Mouse (Mus musculus) embryonic fibroblast, embryonic 13.5 days (primary cell): ENCODE data around the gene Kdsr. TPM values are rescaled to one million over a fixed set of nuclear protein-coding genes. Genes with fewer than 3 reads are reported as not detected.
"Not testable (repeated sequence)": the region's sequence is repeated elsewhere in the genome, so short reads cannot be mapped to it uniquely, and the experiment has no call there.

Experiments used
- H3K27ac ChIP-seq: 2 replicates; pipeline ENCODE4 v1.5.1; 2012; ENCODE audit warnings: low read length, control low read depth, inconsistent platforms; ENCODE audit not compliant: insufficient read depth
- H3K4me1 ChIP-seq: 2 replicates; pipeline ENCODE4 v1.6.1; 2011; ENCODE audit warnings: low read length; ENCODE audit not compliant: control insufficient read depth, insufficient read depth
- H3K4me3 ChIP-seq: 2 replicates; pipeline ENCODE4 v1.5.1; 2011; ENCODE audit warnings: mild to moderate bottlenecking, control low read depth, low read length; ENCODE audit not compliant: insufficient read depth
- CTCF ChIP-seq: IDR thresholded peaks from 2 replicates; pipeline ENCODE4 v1.5.1; 2011; ENCODE audit warnings: mild to moderate bottlenecking, control low read depth, low read length, moderate library complexity, borderline replicate concordance; ENCODE audit not compliant: insufficient read depth
- POLR2A ChIP-seq: IDR thresholded peaks from 2 replicates; pipeline ENCODE4 v1.6.1; 2011; ENCODE audit warnings: low read depth, mild to moderate bottlenecking, control low read depth, low read length, moderate library complexity
- polyA plus RNA-seq: library from polyadenylated mRNA; stranded (reverse); fragments of >200 nt; gene quantifications from 2 replicates; pipeline ENCODE4 v1.2.4, GENCODE M21; 2011; ENCODE audit warnings: low read depth; ENCODE audit not compliant: missing spikeins, insufficient read length

Kdsr gene
- polyA plus RNA-seq, 1 experiment: 31.6 TPM

DNA sequence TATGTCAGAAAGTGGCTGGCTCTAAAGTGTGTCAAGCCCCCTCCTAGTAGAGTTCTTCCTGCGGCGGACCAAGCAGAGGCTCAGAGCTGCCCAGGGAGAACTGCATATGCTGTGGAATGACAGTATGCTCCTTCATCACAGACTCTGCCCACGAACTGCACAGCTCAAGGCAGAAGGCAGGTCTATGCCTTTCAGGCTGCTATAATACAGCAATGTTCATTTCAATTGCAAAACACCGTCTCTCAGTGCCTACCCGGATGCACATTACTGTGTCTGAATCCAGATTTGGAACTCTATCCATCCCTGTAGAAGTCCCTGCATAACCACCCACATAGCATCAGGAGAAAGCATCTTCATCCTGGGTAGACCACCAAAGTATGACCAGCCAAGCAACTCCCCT lies 19.7 kb downstream of the Kdsr start:
- Histone ChIP-seq H3K4me3 (no peak overlapping the region), H3K27ac (no peak overlapping the region), H3K4me1 (no peaks in the 10 kb centered on the region)
- TF ChIP-seq CTCF (no peak), POLR2A (no peak)

DNA sequence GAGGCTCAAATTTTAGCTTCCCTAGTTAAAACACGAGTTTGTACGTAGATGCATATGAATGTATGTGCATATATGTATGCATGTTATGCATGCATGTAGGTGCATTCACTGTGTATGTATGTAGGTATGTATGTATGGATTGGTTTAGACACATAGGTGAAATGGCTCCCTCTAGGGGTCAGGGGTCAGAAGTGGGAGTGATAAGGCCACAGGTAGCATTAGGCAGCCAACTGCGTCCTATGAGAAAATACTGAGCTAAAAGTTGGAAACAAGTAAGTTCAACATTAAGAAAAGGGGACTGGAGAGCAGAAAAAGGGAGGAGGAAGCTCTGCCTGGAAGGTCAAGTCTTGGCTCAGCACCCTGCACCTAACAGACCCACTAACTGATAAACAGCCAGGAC lies 21.4 kb downstream of the Kdsr start:
- Histone ChIP-seq H3K4me3 (no peak overlapping the region), H3K27ac (no peak overlapping the region), H3K4me1 (no peaks in the 10 kb centered on the region)
- no peak for TF ChIP-seq POLR2A
- no peak for TF ChIP-seq CTCF

DNA sequence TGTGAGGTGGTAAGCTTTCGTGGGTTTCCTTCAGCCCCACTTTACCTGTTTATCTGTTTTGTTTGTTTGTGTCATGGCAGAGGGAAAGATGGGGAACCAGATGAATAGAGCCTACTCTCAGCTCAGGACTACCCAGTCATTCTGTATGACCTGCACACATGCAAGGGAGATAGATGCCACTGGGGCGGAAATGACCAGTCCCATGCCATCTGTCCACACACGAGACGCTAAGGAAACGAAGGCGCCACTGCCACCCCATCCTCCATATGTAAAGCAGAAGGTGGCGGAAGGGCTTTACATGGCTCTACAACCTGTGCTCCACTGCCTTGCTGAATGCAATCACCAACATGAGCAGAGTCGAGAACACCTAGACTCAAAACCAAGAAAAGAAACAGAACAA lies 23.3 kb downstream of the Kdsr start:
- TF ChIP-seq POLR2A: no peak
- no peak for TF ChIP-seq CTCF
- no peaks in the 10 kb centered on the region for H3K4me1 ChIP-seq
- no peak overlapping the region for H3K27ac ChIP-seq
- no peak overlapping the region for H3K4me3 ChIP-seq

DNA sequence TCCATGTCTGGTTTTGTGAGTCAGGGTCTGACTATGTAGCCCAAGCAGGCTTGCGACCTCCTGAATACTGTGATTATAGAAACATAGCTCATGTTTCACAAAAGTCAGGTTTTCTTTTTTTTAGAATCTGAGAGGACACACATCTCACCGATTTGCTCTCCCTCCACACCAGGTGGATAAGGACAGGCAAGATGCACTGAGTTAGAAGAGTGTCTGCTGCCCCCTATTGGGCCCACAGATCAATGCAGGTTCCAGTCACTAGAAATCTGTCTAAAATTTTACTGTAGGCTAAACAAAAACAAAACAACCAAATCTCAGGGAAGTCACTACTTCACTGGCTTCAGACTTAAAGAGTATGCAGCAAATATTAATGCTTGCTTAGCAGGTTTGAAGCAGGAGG lies 23.9 kb downstream of the Kdsr start:
- no peak for TF ChIP-seq POLR2A
- peak; percentile 35; the same call in 1 of the 2 replicates for TF ChIP-seq CTCF
- Histone ChIP-seq H3K4me3 (no peak overlapping the region), H3K27ac (no peak overlapping the region), H3K4me1 (no peaks in the 10 kb centered on the region)

DNA sequence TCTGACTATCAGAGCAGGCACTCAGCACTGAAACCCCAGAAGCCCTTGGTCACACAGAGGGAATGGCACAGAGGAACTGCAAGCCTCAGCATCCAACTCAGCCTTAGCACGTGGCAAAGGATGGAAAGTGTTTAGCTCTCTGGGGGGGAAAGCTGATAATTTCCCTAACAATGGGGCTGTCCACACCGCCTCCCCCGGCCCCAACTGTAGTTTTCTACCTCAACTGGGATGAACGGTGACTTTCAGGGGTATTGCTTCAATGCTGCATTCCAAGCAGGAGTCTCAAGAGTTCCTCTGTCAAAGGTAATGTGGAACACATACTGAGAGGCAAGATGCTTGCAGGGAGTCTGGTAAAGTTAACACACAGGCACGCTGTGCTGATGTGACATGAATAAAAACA lies 37.5 kb downstream of the Kdsr start:
- no peak for TF ChIP-seq POLR2A
- TF ChIP-seq CTCF: no peak
- Histone ChIP-seq H3K27ac (no peak overlapping the region), H3K4me3 (no peak overlapping the region), H3K4me1 (peaks cover 12% of the 10 kb centered on the region)

DNA sequence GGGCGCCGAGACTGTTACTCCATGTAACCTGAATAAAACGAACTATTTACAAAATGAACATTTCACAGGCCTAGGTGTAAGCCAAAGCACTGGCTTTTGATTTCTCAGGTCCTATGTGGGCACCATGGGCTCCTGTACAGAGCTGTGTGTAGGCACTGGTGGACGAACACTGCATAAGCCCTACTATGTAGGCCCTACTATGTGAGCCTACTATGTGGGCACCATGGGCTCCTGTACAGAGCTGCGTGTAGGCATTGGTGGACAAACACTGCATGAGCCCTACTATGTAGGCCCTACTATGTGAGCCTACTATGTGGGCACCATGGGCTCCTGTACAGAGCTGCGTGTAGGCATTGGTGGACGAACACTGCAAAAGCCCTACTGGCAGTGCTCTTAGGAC lies 41.8 kb downstream of the Kdsr start:
- not testable (repeated sequence) for H3K27ac ChIP-seq, H3K4me3 ChIP-seq
- H3K4me1 ChIP-seq: peaks cover 12% of the 10 kb centered on the region

DNA sequence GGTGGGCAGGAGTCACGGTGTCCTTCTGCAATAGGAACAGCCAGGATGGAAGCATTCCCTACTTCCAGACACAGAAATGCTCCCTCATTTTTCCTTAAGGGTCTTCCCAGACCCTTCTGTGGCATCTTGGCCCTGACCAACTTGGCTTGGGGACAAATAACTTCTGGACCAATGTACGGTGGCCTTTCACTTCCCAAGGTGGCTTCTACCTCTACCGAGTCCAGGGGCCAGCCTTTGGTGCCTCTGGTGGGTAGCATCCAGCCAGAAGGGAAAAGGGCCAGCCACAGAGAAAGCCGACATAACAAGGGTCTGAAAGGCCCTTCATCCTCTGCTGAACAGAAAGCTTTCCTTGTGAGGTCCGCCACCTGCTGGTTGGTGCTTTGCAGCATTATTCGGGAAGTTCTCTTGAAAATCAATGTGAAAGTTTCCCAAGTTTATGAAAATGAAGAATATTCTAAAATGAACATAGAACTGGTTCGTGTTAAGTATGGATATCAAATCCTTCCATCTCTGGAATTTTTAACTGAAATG lies 42.4 kb downstream of the Kdsr start:
- TF ChIP-seq POLR2A (no peak), CTCF (peak; percentile 64; the same call in 1 of the 2 replicates)
- Histone ChIP-seq H3K27ac (no peak overlapping the region), H3K4me3 (no peak overlapping the region), H3K4me1 (peaks cover 12% of the 10 kb centered on the region)

DNA sequence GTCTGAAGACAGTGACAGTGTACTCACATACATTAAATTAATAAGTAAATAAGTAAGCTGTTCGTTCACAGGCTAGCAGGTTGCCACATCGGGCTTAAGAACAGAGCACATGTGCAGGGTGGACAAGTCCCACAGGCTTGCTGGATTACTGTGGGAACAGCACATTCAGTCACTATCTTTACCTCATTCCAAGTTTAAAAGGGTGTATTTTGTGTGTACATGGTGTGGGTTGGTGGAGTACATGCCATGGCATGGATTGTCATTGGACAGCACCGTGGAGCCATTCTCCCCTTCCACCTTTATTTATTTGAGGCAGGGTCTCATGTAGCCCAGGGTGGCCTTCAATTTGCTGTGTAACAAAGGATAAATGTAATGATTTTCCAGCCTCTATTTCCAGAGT lies 43.4 kb downstream of the Kdsr start:
- Histone ChIP-seq H3K27ac (no peak overlapping the region), H3K4me3 (no peak overlapping the region), H3K4me1 (peaks cover 15% of the 10 kb centered on the region)
- TF ChIP-seq POLR2A (no peak), CTCF (no peak)

DNA sequence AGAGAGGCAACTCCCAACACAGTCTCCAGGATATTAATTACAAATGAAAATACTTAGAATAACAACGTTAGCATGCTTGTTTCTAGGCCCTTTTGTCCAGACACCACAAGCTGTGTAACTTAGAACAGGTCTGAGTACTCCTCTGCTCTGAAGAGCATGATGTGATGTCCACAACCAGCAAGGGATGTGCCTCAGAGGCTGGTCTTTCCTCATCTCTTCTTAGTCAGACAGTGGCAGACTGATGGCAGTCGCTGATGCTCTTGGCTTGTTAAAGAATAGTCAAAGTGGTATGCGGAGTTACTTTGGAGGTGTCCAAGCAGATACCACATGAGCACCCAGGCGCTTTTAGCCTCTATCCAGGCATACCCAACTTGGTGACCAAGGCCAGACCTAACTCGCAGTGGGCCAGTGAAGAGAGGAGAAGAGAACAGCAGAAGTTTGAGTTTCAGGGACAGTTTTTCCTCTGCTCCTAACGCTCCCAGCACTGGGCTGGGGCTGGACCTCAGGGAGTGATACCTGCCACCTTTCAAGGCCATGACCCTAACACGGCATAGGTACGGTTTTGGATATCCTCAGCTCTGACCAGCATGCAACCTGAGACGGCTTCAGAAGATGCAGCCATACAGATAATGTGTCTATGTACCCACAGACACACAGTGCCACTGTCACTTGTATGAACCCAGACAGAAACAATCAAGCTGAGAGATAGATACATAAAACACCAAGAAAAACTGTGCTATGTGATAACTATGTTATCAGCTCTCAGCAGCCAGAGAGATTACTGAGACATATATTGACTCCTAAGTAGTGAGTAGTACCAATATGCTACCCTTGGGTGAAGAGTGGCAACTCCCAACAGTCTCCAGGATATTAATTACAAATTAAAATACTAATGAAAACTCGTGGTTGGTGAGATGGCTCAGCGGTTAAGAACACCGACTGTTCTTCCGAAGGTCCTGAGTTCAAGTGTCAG lies 44.1 kb downstream of the Kdsr start:
- H3K4me3 ChIP-seq: no peak overlapping the region
- peaks cover 15% of the 10 kb centered on the region for H3K4me1 ChIP-seq
- H3K27ac ChIP-seq: no peak overlapping the region
- TF ChIP-seq CTCF (no peak), POLR2A (no peak)

DNA sequence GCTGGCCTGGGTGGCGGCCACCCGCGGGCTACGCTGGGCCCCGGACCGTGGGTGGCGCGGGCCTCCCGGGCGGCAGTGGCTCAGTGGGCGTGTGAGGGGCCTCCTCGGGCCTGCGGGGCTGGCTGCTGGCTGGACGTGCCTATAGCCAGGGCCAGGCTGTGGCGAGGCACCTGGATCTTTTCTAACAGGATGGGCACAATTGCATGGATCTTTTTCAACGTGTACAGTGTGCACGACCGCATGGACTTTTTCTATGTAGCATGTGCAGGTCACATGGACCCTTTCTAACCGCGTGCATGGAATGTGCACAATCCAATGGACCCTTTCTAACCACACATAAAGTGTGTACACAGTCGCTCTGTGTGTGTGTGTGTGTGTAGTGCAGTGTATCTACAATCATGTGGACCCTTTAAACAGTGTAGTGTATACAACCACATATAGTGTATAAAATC lies 45.0 kb downstream of the Kdsr start:
- TF ChIP-seq CTCF (no peak), POLR2A (no peak)
- H3K4me3 ChIP-seq: peak overlapping the region; percentile 32
- peaks cover 15% of the 10 kb centered on the region for H3K4me1 ChIP-seq
- H3K27ac ChIP-seq: 0 out of 2 replicates have a peak overlapping the region, but pooled peaks have one; percentile 9
